8 mouse cellular contexts compared by ENCODE assay signal in genomic region chr5:72796186-72796613, GRCm38 (mm10). TPM values are rescaled to one million over a fixed set of nuclear protein-coding genes. Genes with fewer than 3 reads are reported as not detected.
DNase-seq lines count a peak whose midpoint lies in the region; ATAC-seq and TF ChIP-seq lines count a peak whose summit lies in the region.

No protein-coding gene starts in this region.

- no peaks in the 10 kb centered on the region for H3K4me1 ChIP-seq in forebrain, postnatal 0 days (ENCODE audit: insufficient read depth)
- no peaks in the 10 kb centered on the region for H3K4me1 ChIP-seq in forebrain, embryonic 15.5 days
- H3K4me1 ChIP-seq in kidney, postnatal 0 days (replicated peaks; ENCODE audit: insufficient read depth, low read length), result no peaks in the 10 kb centered on the region; the same call in 1 of the 2 replicates
- H3K4me1 ChIP-seq in forebrain, embryonic 13.5 days, result no peaks in the 10 kb centered on the region

- no peak for DNase-seq in forebrain, postnatal 0 days
- DNase-seq in heart, adult 8-10 months (ENCODE audit: low spot score), result peak; percentile 46
- peak; percentile 69 for DNase-seq in kidney, postnatal 0 days (ENCODE audit: low spot score)

- no peaks in the 10 kb centered on the region for H3K27me3 ChIP-seq in forebrain, postnatal 0 days (ENCODE audit: insufficient read depth, low read length)
- H3K27me3 ChIP-seq in forebrain, embryonic 15.5 days, result no peaks in the 10 kb centered on the region
- H3K27me3 ChIP-seq in kidney, postnatal 0 days (ENCODE audit: insufficient read depth, low read length), result no peaks in the 10 kb centered on the region
- no peaks in the 10 kb centered on the region for H3K27me3 ChIP-seq in forebrain, embryonic 13.5 days

- H3K27ac ChIP-seq in forebrain, postnatal 0 days (ENCODE audit: low read depth, low read length), result no peak overlapping the region
- no peak overlapping the region for H3K27ac ChIP-seq in forebrain, embryonic 15.5 days (replicated peaks)
- H3K27ac ChIP-seq in kidney, postnatal 0 days, result peak overlapping the region; percentile 38
- H3K27ac ChIP-seq in forebrain, embryonic 13.5 days, result no peak overlapping the region

- 0 out of 2 replicates have a peak overlapping the region, but pooled peaks have one; percentile 3 for H3K4me2 ChIP-seq in forebrain, postnatal 0 days (ENCODE audit: low read depth)
- no peak overlapping the region for H3K4me2 ChIP-seq in forebrain, embryonic 15.5 days (replicated peaks)
- peak overlapping the region; percentile 43 for H3K4me2 ChIP-seq in kidney, postnatal 0 days (ENCODE audit: low read length)
- H3K4me2 ChIP-seq in forebrain, embryonic 13.5 days, result no peak overlapping the region

- H3K9me3 ChIP-seq in forebrain, postnatal 0 days (ENCODE audit: low read length), result no peaks in the 10 kb centered on the region
- H3K9me3 ChIP-seq in forebrain, embryonic 15.5 days, result no peaks in the 10 kb centered on the region
- no peaks in the 10 kb centered on the region for H3K9me3 ChIP-seq in kidney, postnatal 0 days (replicated peaks; ENCODE audit: low read length)
- no peaks in the 10 kb centered on the region for H3K9me3 ChIP-seq in forebrain, embryonic 13.5 days (replicated peaks)

- 62% methylated on average over 14 of the region's 14 CpGs for WGBS in forebrain, postnatal 0 days
- WGBS in forebrain, embryonic 15.5 days, result 71% methylated on average over 14 of the region's 14 CpGs
- WGBS in kidney, postnatal 0 days, result 42% methylated on average over 14 of the region's 14 CpGs
- WGBS in forebrain, embryonic 13.5 days, result 68% methylated on average over 14 of the region's 14 CpGs

- H3K9ac ChIP-seq in forebrain, postnatal 0 days, result no peak overlapping the region
- H3K9ac ChIP-seq in forebrain, embryonic 15.5 days (replicated peaks), result no peak overlapping the region
- no peak overlapping the region for H3K9ac ChIP-seq in kidney, postnatal 0 days (ENCODE audit: low read depth, low read length)
- H3K9ac ChIP-seq in forebrain, embryonic 13.5 days, result no peak overlapping the region

- TF ChIP-seq CTCF in forebrain, postnatal 0 days (IDR thresholded peaks at IDR 0.05; ENCODE audit: low read depth), result no peak
- TF ChIP-seq CTCF in kidney, postnatal 0 days (IDR thresholded peaks at IDR 0.05; ENCODE audit: low read depth), result no peak

- H3K36me3 ChIP-seq in forebrain, postnatal 0 days (ENCODE audit: insufficient read depth), result no peaks in the 10 kb centered on the region
- no peaks in the 10 kb centered on the region for H3K36me3 ChIP-seq in forebrain, embryonic 15.5 days
- H3K36me3 ChIP-seq in kidney, postnatal 0 days (ENCODE audit: insufficient read depth, low read length), result no peaks in the 10 kb centered on the region
- no peaks in the 10 kb centered on the region for H3K36me3 ChIP-seq in forebrain, embryonic 13.5 days (ENCODE audit: poor library complexity, severe bottlenecking)

- no peak overlapping the region for H3K4me3 ChIP-seq in forebrain, postnatal 0 days (ENCODE audit: low read depth, low read length)
- no peak overlapping the region for H3K4me3 ChIP-seq in forebrain, embryonic 15.5 days
- H3K4me3 ChIP-seq in kidney, postnatal 0 days (replicated peaks; ENCODE audit: low read depth, low read length), result no peak overlapping the region; the same call in 1 of the 2 replicates
- no peak overlapping the region for H3K4me3 ChIP-seq in forebrain, embryonic 13.5 days

- ATAC-seq in forebrain, postnatal 0 days, result no peak
- ATAC-seq in forebrain, embryonic 15.5 days (replicated peaks), result no peak
- peak; percentile 68 for ATAC-seq in CD4-positive, CD25-positive, alpha-beta regulatory T cell, adult 4 months
- ATAC-seq in kidney, postnatal 0 days (replicated peaks; ENCODE audit: low FRiP score, low read depth), result 0 out of 2 replicates have a peak, but pooled peaks have one; percentile 23
- ATAC-seq in megakaryocyte, adult 5-6 weeks (ENCODE audit: poor library complexity, severe bottlenecking), result peak; percentile 89
- ATAC-seq in forebrain, embryonic 13.5 days, result no peak
- ATAC-seq in inflammation-experienced regulatory T-cells, adult 6 months, result no peak

RNA-seq across cellular contexts. Expression of gene Txk, which starts 43.6 kb away (rescaled TPM):
- not detected in 2 replicates for total RNA-seq in forebrain, postnatal 0 days (2014; rRNA removed)
- 0.06 and 0.13 TPM in 2 replicates for polyA plus RNA-seq in forebrain, postnatal 0 days (2015; fragmentation: Nextera tagmentation; extraction: Ambion mirVana)
- not detected in 2 replicates for polyA plus RNA-seq in forebrain, embryonic 15.5 days (2015; fragmentation: Nextera tagmentation; extraction: Ambion mirVana)
- polyA plus RNA-seq in CD4-positive, CD25-positive, alpha-beta regulatory T cell, adult 4 months (2017; shearing (Covaris generic)), result 10 to 100 TPM; 69.9 to 78.6 TPM
- under 1 TPM in 2 of 4 experiments, not detected in 2; 0.06 to 0.08 TPM for total RNA-seq in heart, adult 8-10 months (2022)
- 0.45 and 0.78 TPM in 2 replicates for polyA plus RNA-seq in kidney, postnatal 0 days (2015; fragmentation: Nextera tagmentation; extraction: Ambion mirVana)
- 2.8 and 5.3 TPM in 2 replicates for total RNA-seq in megakaryocyte, adult 5-6 weeks (2015)
- 2.0 and 4.2 TPM in 2 replicates for total RNA-seq in megakaryocyte, adult 5-6 weeks (2017)
- 0.08 TPM in 1 of 2 replicates, not detected in the other for polyA plus RNA-seq in forebrain, embryonic 13.5 days (2015; fragmentation: Nextera tagmentation; extraction: Ambion mirVana)
- 10 to 100 TPM; 46.0 to 52.1 (median 51.6) TPM for polyA plus RNA-seq in inflammation-experienced regulatory T-cells, adult 6 months (2017; shearing (Covaris generic))

Comparison
In these comparisons a context has a peak if more than half of its experiments do, and no peak if none do; other contexts are left out.
1. H3K4me2 ChIP-seq: peak in forebrain, postnatal 0 days (single experiment) and kidney, postnatal 0 days (single experiment); none in forebrain, embryonic 15.5 days (single experiment) and forebrain, embryonic 13.5 days (single experiment).
2. ATAC-seq: peak in CD4-positive, CD25-positive, alpha-beta regulatory T cell, adult 4 months (single experiment), kidney, postnatal 0 days (single experiment) and megakaryocyte, adult 5-6 weeks (single experiment); none in forebrain, postnatal 0 days (single experiment), forebrain, embryonic 15.5 days (single experiment), forebrain, embryonic 13.5 days (single experiment) and inflammation-experienced regulatory T-cells, adult 6 months (single experiment).
3. RNA of gene Txk, which starts 43.6 kb away (polyA plus RNA-seq): 69.9 to 78.6 TPM in CD4-positive, CD25-positive, alpha-beta regulatory T cell, adult 4 months and 46.0 to 52.1 TPM in inflammation-experienced regulatory T-cells, adult 6 months; 0.45 to 0.78 TPM in kidney, postnatal 0 days, 0.06 to 0.13 TPM in forebrain, postnatal 0 days, 0.08 TPM in forebrain, embryonic 13.5 days and not detected in forebrain, embryonic 15.5 days; every median in the first group is over 10 times any median in the second.